Mouse (Mus musculus) E14TG2a.4 (cell line): Measurements from ENCODE around the gene Gli3.

ENCODE experiments used
- H3K27me3 ChIP-seq: 2 replicates; pipeline ENCODE4 v1.6.1; 2014; ENCODE audit warnings: low read length, control low read depth; ENCODE audit not compliant: insufficient read depth
- H3K36me3 ChIP-seq: 2 replicates; pipeline ENCODE4 v1.6.1; 2014; ENCODE audit warnings: low read length, control low read depth; ENCODE audit not compliant: insufficient read depth
- H3K4me1 ChIP-seq: replicated peaks from 2 replicates; pipeline ENCODE4 v1.6.1; 2014; ENCODE audit warnings: low read depth, low read length, control low read depth
- H3K4me3 ChIP-seq: replicated peaks from 2 replicates; pipeline ENCODE4 v1.5.1; 2014; ENCODE audit warnings: mild to moderate bottlenecking, low read length
- H3K9me3 ChIP-seq: 2 replicates; pipeline ENCODE4 v1.6.1; 2014; ENCODE audit warnings: low read length, control low read depth
- CTCF ChIP-seq: conservative IDR thresholded peaks from 2 replicates; pipeline ENCODE4 v1.5.1; 2014; ENCODE audit warnings: low read length
- NANOG ChIP-seq: IDR thresholded peaks from 2 replicates; pipeline ENCODE4 v1.6.1; 2014; ENCODE audit warnings: borderline replicate concordance, low read length, mixed read lengths
- POU5F1 ChIP-seq: IDR thresholded peaks from 2 replicates; pipeline ENCODE4 v1.6.1; 2014; ENCODE audit warnings: low read length, borderline replicate concordance

The Gli3 gene

GRCm38 (mm10) chr13:15457841-15458240, 5.2 kb upstream of the Gli3 start:
- Histone ChIP-seq H3K4me1 (peaks cover 9% of the 10 kb centered on the region; the same call in 1 of the 2 replicates), H3K27me3 (peaks cover 19% of the 10 kb centered on the region), H3K9me3 (no peaks in the 10 kb centered on the region), H3K4me3 (no peak overlapping the region), H3K36me3 (no peaks in the 10 kb centered on the region)
- TF ChIP-seq CTCF (no peak), POU5F1 (no peak), NANOG (no peak)

GRCm38 (mm10) chr13:15461926-15462325, 1.1 kb upstream of the Gli3 start:
- Histone ChIP-seq H3K4me1 (peaks cover 17% of the 10 kb centered on the region), H3K27me3 (peaks cover 34% of the 10 kb centered on the region), H3K9me3 (no peaks in the 10 kb centered on the region), H3K36me3 (no peaks in the 10 kb centered on the region), H3K4me3 (no peak overlapping the region)
- no peak for TF ChIP-seq CTCF
- TF ChIP-seq NANOG = no peak
- no peak for TF ChIP-seq POU5F1

- Histone ChIP-seq H3K9me3 (no peaks in the 10 kb centered on the region), H3K36me3 (no peaks in the 10 kb centered on the region), H3K4me1 (peaks cover 17% of the 10 kb centered on the region), H3K27me3 (peaks cover 34% of the 10 kb centered on the region), H3K4me3 (peak overlapping the region; percentile 91)
- no peak for TF ChIP-seq POU5F1
- TF ChIP-seq CTCF = no peak
Measured at GRCm38 (mm10) chr13:15463492-15464080, 551 bp downstream of the Gli3 start.

GRCm38 (mm10) chr13:15464081-15464526, 1.1 kb downstream of the Gli3 start:
- no peaks in the 10 kb centered on the region for H3K36me3 ChIP-seq
- TF ChIP-seq CTCF (no peak), POU5F1 (no peak), NANOG (no peak)
- peaks cover 34% of the 10 kb centered on the region for H3K27me3 ChIP-seq
- H3K9me3 ChIP-seq = no peaks in the 10 kb centered on the region
- H3K4me3 ChIP-seq = peak overlapping the region; percentile 91
- H3K4me1 ChIP-seq = peaks cover 17% of the 10 kb centered on the region

GRCm38 (mm10) chr13:15464741-15465250, 1.8 kb downstream of the Gli3 start:
- Histone ChIP-seq H3K27me3 (peaks cover 34% of the 10 kb centered on the region), H3K4me3 (peak overlapping the region; percentile 91)
- TF ChIP-seq POU5F1 (no peak), CTCF (no peak), NANOG (no peak)

GRCm38 (mm10) chr13:15466496-15466895, 3.5 kb downstream of the Gli3 start:
- TF ChIP-seq NANOG = no peak
- TF ChIP-seq CTCF = no peak
- no peak for TF ChIP-seq POU5F1
- Histone ChIP-seq H3K36me3 (no peaks in the 10 kb centered on the region), H3K4me3 (no peak overlapping the region), H3K27me3 (peaks cover 24% of the 10 kb centered on the region), H3K4me1 (peaks cover 17% of the 10 kb centered on the region), H3K9me3 (no peaks in the 10 kb centered on the region)

More at GRCm38 (mm10) chr13:15464741-15465250, 1.8 kb downstream of the Gli3 start:
- Histone ChIP-seq H3K4me1 (peaks cover 17% of the 10 kb centered on the region), H3K36me3 (no peaks in the 10 kb centered on the region), H3K9me3 (no peaks in the 10 kb centered on the region)

- no peaks in the 10 kb centered on the region for H3K36me3 ChIP-seq
- H3K27me3 ChIP-seq = peaks cover 16% of the 10 kb centered on the region
- TF ChIP-seq CTCF = no peak
- TF ChIP-seq NANOG = no peak
- TF ChIP-seq POU5F1 = no peak
- H3K4me1 ChIP-seq = peaks cover 11% of the 10 kb centered on the region
- H3K9me3 ChIP-seq = no peaks in the 10 kb centered on the region
- H3K4me3 ChIP-seq = no peak overlapping the region
Measured at GRCm38 (mm10) chr13:15467409-15467808, 4.4 kb downstream of the Gli3 start.

GRCm38 (mm10) chr13:15468421-15468820, 5.4 kb downstream of the Gli3 start:
- Histone ChIP-seq H3K4me3 (no peak overlapping the region), H3K9me3 (no peaks in the 10 kb centered on the region), H3K4me1 (peaks cover 8% of the 10 kb centered on the region), H3K36me3 (no peaks in the 10 kb centered on the region), H3K27me3 (peaks cover 15% of the 10 kb centered on the region)
- no peak for TF ChIP-seq CTCF
- TF ChIP-seq NANOG = no peak
- TF ChIP-seq POU5F1 = no peak
